Comparison of ENCODE assay signal across 11 mouse cellular contexts in genomic region chr4:72379515-72379914, GRCm38 (mm10).
DNase-seq lines count a peak whose midpoint lies in the region; ATAC-seq and TF ChIP-seq lines count a peak whose summit lies in the region.
"Had no signal": no experiment of that assay in that cellular context is flagged by ENCODE, and none has a peak within 500 bp of the region (broad histone marks: within the 10 kb centered on the region; RNA-seq: fewer than 3 reads in every experiment).

No protein-coding gene starts in this region.

- TF ChIP-seq EP300 in stomach, postnatal 0 days (optimal IDR thresholded peaks at IDR 0.05) = no peak

- no peaks in the 10 kb centered on the region for H3K36me3 ChIP-seq in embryonic facial prominence, embryonic 14.5 days (ENCODE audit: control insufficient read depth, insufficient read depth, low read length)
- no peaks in the 10 kb centered on the region for H3K36me3 ChIP-seq in embryonic facial prominence, embryonic 10.5 days (replicated peaks)
- no peaks in the 10 kb centered on the region for H3K36me3 ChIP-seq in stomach, postnatal 0 days (ENCODE audit: control insufficient read depth, insufficient read depth, low read length)
- H3K36me3 ChIP-seq: forebrain, embryonic 12.5 days had no signal

- no peak for TF ChIP-seq CTCF in stomach, postnatal 0 days (IDR thresholded peaks at IDR 0.05; ENCODE audit: low read depth)

- no peak overlapping the region for H3K4me3 ChIP-seq in embryonic facial prominence, embryonic 14.5 days (ENCODE audit: low read depth, low read length)
- H3K4me3 ChIP-seq in embryonic facial prominence, embryonic 10.5 days = no peak overlapping the region
- no peak overlapping the region for H3K4me3 ChIP-seq in stomach, postnatal 0 days (ENCODE audit: low read depth, low read length)
- H3K4me3 ChIP-seq: forebrain, embryonic 12.5 days had no signal

- no peaks in the 10 kb centered on the region for H3K9me3 ChIP-seq in embryonic facial prominence, embryonic 14.5 days (ENCODE audit: control insufficient read depth, low read length)
- no peaks in the 10 kb centered on the region for H3K9me3 ChIP-seq in embryonic facial prominence, embryonic 10.5 days
- H3K9me3 ChIP-seq in stomach, postnatal 0 days (ENCODE audit: control insufficient read depth, low read length) = no peaks in the 10 kb centered on the region
- H3K9me3 ChIP-seq: forebrain, embryonic 12.5 days had no signal

- peaks cover 6% of the 10 kb centered on the region; the same call in 1 of the 2 replicates for H3K4me1 ChIP-seq in embryonic facial prominence, embryonic 14.5 days (ENCODE audit: control insufficient read depth, insufficient read depth, low read length)
- H3K4me1 ChIP-seq in embryonic facial prominence, embryonic 10.5 days = peaks cover 1% of the 10 kb centered on the region
- no peaks in the 10 kb centered on the region for H3K4me1 ChIP-seq in stomach, postnatal 0 days (replicated peaks; ENCODE audit: control insufficient read depth, insufficient read depth)

- H3K9ac ChIP-seq in embryonic facial prominence, embryonic 14.5 days (ENCODE audit: low read depth, low read length) = no peak overlapping the region
- H3K9ac ChIP-seq in stomach, postnatal 0 days (ENCODE audit: low read length) = no peak overlapping the region
- H3K9ac ChIP-seq: forebrain, embryonic 12.5 days had no signal

- no peak overlapping the region for H3K4me2 ChIP-seq in embryonic facial prominence, embryonic 14.5 days (ENCODE audit: low read depth, low read length)
- no peak overlapping the region for H3K4me2 ChIP-seq in stomach, postnatal 0 days (replicated peaks; ENCODE audit: low read depth)
- H3K4me2 ChIP-seq: forebrain, embryonic 12.5 days had no signal

- 86% methylated on average over 1 of the region's 1 CpGs for WGBS in embryonic facial prominence, embryonic 14.5 days
- 93% methylated on average over 1 of the region's 1 CpGs for WGBS in embryonic facial prominence, embryonic 10.5 days
- WGBS in large intestine, adult 2 months = 59% methylated on average over 1 of the region's 1 CpGs
- WGBS in stomach, postnatal 0 days = 75% methylated on average over 1 of the region's 1 CpGs

- peak; percentile 66 for ATAC-seq in embryonic facial prominence, embryonic 14.5 days (ENCODE audit: low read depth)
- peak; percentile 38; the same call in 1 of the 2 replicates for ATAC-seq in stomach, postnatal 0 days (ENCODE audit: low FRiP score, low TSS enrichment)

- H3K27me3 ChIP-seq in embryonic facial prominence, embryonic 14.5 days (replicated peaks; ENCODE audit: control insufficient read depth, insufficient read depth, low read length) = no peaks in the 10 kb centered on the region
- no peaks in the 10 kb centered on the region for H3K27me3 ChIP-seq in embryonic facial prominence, embryonic 10.5 days (replicated peaks; ENCODE audit: low read depth, poor library complexity, severe bottlenecking)
- H3K27me3 ChIP-seq in stomach, postnatal 0 days (ENCODE audit: control insufficient read depth, insufficient read depth, low read length) = no peaks in the 10 kb centered on the region

- no peak overlapping the region for H3K27ac ChIP-seq in embryonic facial prominence, embryonic 14.5 days (replicated peaks; ENCODE audit: low read depth, low read length)
- H3K27ac ChIP-seq in embryonic facial prominence, embryonic 10.5 days (replicated peaks) = no peak overlapping the region
- no peak overlapping the region for H3K27ac ChIP-seq in stomach, postnatal 0 days (replicated peaks)
- H3K27ac ChIP-seq: forebrain, embryonic 12.5 days had no signal

- peak; percentile 48 for DNase-seq in embryonic facial prominence, embryonic 14.5 days (ENCODE audit: low spot score)
- no peak for DNase-seq in embryonic facial prominence, embryonic 10.5 days (ENCODE audit: low spot score)
- DNase-seq in ovary, adult 18-20 months (ENCODE audit: low spot score) = peak; percentile 31
- no peak for DNase-seq in ovary, postnatal 14 days (ENCODE audit: low spot score)
- peak; percentile 18 for DNase-seq in large intestine, adult 2 months (ENCODE audit: low read depth, low spot score)
- DNase-seq in stomach, postnatal 0 days (ENCODE audit: low spot score) = no peak
- DNase-seq in gastrocnemius, postnatal 4 days (ENCODE audit: low spot score in 2 of 2) = no peak
- DNase-seq in embryo, embryonic 9.5 days (ENCODE audit: extremely low spot score) = no peak
- DNase-seq: layer of hippocampus, adult 9-11 months; right cerebral cortex, postnatal 4 days had no signal

Comparison
In these comparisons a context has a peak if more than half of its experiments do, and no peak if none do; other contexts are left out.
1. DNase-seq: peak in embryonic facial prominence, embryonic 14.5 days (single experiment), ovary, adult 18-20 months (single experiment) and large intestine, adult 2 months (single experiment); none in embryonic facial prominence, embryonic 10.5 days (single experiment), ovary, postnatal 14 days (single experiment), stomach, postnatal 0 days (single experiment), gastrocnemius, postnatal 4 days (0 of 2) and embryo, embryonic 9.5 days (single experiment).